Mouse (Mus musculus) stomach, postnatal 0 days (tissue): ENCODE measurements around the gene Cdh23.

Experiments
- CTCF ChIP-seq: IDR thresholded peaks from 2 replicates; pipeline ENCODE4 v1.5.1; 2016; ENCODE audit warnings: antibody characterized with exemption, low read depth, mild to moderate bottlenecking, moderate library complexity
- EP300 ChIP-seq: optimal IDR thresholded peaks from 2 replicates; pipeline ENCODE3; 2016; ENCODE audit warnings: antibody characterized with exemption

- TF ChIP-seq CTCF (no peak), EP300 (no peak)
Observed at GRCm38 (mm10) chr10:60284248-60284647, 412.0 kb downstream of the Cdh23 start.
